Mouse (Mus musculus) bone marrow macrophage, adult 2 months (primary cell): ENCODE measurements around the gene Kcng4. TPM values are rescaled to one million over a fixed set of nuclear protein-coding genes. Genes with fewer than 3 reads are reported as not detected.

Experiments used
- H3K27ac ChIP-seq: 2 replicates; pipeline ENCODE4 v1.5.1; 2012; ENCODE audit warnings: low read depth, low read length; ENCODE audit not compliant: insufficient read depth
- H3K4me1 ChIP-seq: 2 replicates; pipeline ENCODE4 v1.6.1; 2012; ENCODE audit warnings: low read length; ENCODE audit not compliant: control insufficient read depth, insufficient read depth
- H3K4me3 ChIP-seq: 2 replicates; pipeline ENCODE4 v1.5.1; 2012; ENCODE audit warnings: mild to moderate bottlenecking, low read length, moderate library complexity; ENCODE audit not compliant: insufficient read depth
- CTCF ChIP-seq: IDR thresholded peaks from 2 replicates; pipeline ENCODE4 v1.5.1; 2012; ENCODE audit warnings: low read depth, mild to moderate bottlenecking, low read length, moderate library complexity
- POLR2A ChIP-seq: IDR thresholded peaks from 2 replicates; pipeline ENCODE4 v1.6.1; 2012; ENCODE audit warnings: mild to moderate bottlenecking, low read depth, low read length, borderline replicate concordance
- polyA plus RNA-seq: library from polyadenylated mRNA; stranded (reverse); fragments of >200 nt; gene quantifications from 2 replicates; pipeline ENCODE4 v1.2.4, GENCODE M21; 2012; ENCODE audit not compliant: missing spikeins, insufficient read depth, insufficient read length

The Kcng4 gene
- polyA plus RNA-seq: not detected in 2 replicates

GRCm38 (mm10) chr8:119635378-119635777 lies at the start of gene Kcng4:
Gene Kcng4, minus strand, starts transcription at chr8:119635680.
- Histone ChIP-seq H3K27ac (no peak within 1 kb of the TSS), H3K4me1 (0 out of 2 replicates have a peak, but pooled peaks cover 3% of the 10 kb centered on the region), H3K4me3 (no peak within 1 kb of the TSS)
- TF ChIP-seq CTCF: no peak
- TF ChIP-seq POLR2A: no peak

GRCm38 (mm10) chr8:119679184-119679583 lies 43.7 kb upstream of the Kcng4 start:
- Histone ChIP-seq H3K27ac (no peak overlapping the region), H3K4me1 (no peaks in the 10 kb centered on the region), H3K4me3 (no peak overlapping the region)
- TF ChIP-seq POLR2A (no peak), CTCF (no peak)

GRCm38 (mm10) chr8:119678138-119678843 lies 42.8 kb upstream of the Kcng4 start:
- H3K4me3 ChIP-seq: no peak overlapping the region

GRCm38 (mm10) chr8:119676389-119676788 lies 40.9 kb upstream of the Kcng4 start:
- Histone ChIP-seq H3K27ac (no peak overlapping the region), H3K4me3 (no peak overlapping the region), H3K4me1 (no peaks in the 10 kb centered on the region)
- TF ChIP-seq POLR2A (no peak), CTCF (peak; percentile 51; the same call in 1 of the 2 replicates)

More at GRCm38 (mm10) chr8:119678138-119678843, 42.8 kb upstream of the Kcng4 start:
- Histone ChIP-seq H3K4me1 (no peaks in the 10 kb centered on the region), H3K27ac (no peak overlapping the region)
- peak; percentile 41; the same call in 1 of the 2 replicates for TF ChIP-seq CTCF
- no peak for TF ChIP-seq POLR2A

GRCm38 (mm10) chr8:119675457-119675856 lies 40.0 kb upstream of the Kcng4 start:
- TF ChIP-seq POLR2A: no peak
- no peak for TF ChIP-seq CTCF
- H3K4me3 ChIP-seq: no peak overlapping the region
- no peak overlapping the region for H3K27ac ChIP-seq
- H3K4me1 ChIP-seq: no peaks in the 10 kb centered on the region

- TF ChIP-seq CTCF (0 out of 2 replicates have a peak, but pooled peaks have one; percentile 19), POLR2A (no peak)
- Histone ChIP-seq H3K27ac (no peak overlapping the region), H3K4me1 (no peaks in the 10 kb centered on the region), H3K4me3 (no peak overlapping the region)
These were observed 38.6 kb upstream of the Kcng4 start for GRCm38 (mm10) chr8:119673976-119674555.

GRCm38 (mm10) chr8:119670419-119671091 lies 35.1 kb upstream of the Kcng4 start:
- Histone ChIP-seq H3K27ac (no peak overlapping the region), H3K4me3 (no peak overlapping the region), H3K4me1 (no peaks in the 10 kb centered on the region)
- TF ChIP-seq CTCF (no peak), POLR2A (no peak)

- Histone ChIP-seq H3K27ac (no peak overlapping the region), H3K4me3 (no peak overlapping the region), H3K4me1 (no peaks in the 10 kb centered on the region)
- TF ChIP-seq CTCF (peak; percentile 40; the same call in 1 of the 2 replicates), POLR2A (no peak)
These were observed 33.8 kb upstream of the Kcng4 start for GRCm38 (mm10) chr8:119669284-119669683.

GRCm38 (mm10) chr8:119668447-119668846 lies 33.0 kb upstream of the Kcng4 start:
- H3K4me1 ChIP-seq: no peaks in the 10 kb centered on the region
- no peak for TF ChIP-seq POLR2A
- TF ChIP-seq CTCF: no peak

More at GRCm38 (mm10) chr8:119668447-119668846, 33.0 kb upstream of the Kcng4 start:
- Histone ChIP-seq H3K27ac (no peak overlapping the region), H3K4me3 (no peak overlapping the region)
